Mouse (Mus musculus): ENCODE measurements around the gene Rlf.
A peak's percentile ranks its signal among the peaks of the same experiment; 100 is the strongest.
"Not testable (repeated sequence)": the region's sequence is repeated elsewhere in the genome, so short reads cannot be mapped to it uniquely, and the experiment has no call there.

The Rlf gene

GRCm38 (mm10) chr4:121166697-121167096 lies 48.2 kb downstream of the Rlf start:
- not testable (repeated sequence) for DNase-seq (ENCODE audit: low read depth, low spot score)

DNA sequence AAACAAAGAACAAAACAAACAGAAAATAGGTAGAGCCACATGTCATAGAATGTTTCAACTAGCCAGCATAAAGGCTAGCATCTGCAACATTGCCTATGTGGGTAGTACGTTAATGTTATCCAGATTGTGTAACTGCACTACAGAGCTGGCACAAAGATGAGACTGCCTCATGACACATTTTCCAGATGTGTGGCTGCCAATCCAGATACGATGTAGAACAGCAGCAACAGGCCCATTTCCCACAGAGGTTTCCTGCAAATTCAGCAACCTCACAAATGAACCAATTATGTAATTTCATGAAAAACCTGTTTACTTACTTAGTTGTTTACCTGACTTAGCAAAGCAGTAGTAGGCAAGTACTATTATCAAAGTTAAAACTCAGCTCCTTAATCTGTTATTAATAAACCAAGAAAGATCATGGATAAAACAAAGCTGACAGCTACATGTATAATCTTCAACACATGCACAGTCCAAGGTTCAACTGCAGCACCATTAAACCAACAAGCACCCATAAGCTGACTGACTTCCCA lies 51.3 kb downstream of the Rlf start:
- DNase-seq (ENCODE audit: low read depth, low spot score) = no peak

GRCm38 (mm10) chr4:121109126-121109525 lies 105.8 kb downstream of the Rlf start, which contains the start of gene Tmco2:
TSS of gene Tmco2 (minus strand) at chr4:121109226.
- DNase-seq (ENCODE audit: low read depth, low spot score) = no peak

DNA sequence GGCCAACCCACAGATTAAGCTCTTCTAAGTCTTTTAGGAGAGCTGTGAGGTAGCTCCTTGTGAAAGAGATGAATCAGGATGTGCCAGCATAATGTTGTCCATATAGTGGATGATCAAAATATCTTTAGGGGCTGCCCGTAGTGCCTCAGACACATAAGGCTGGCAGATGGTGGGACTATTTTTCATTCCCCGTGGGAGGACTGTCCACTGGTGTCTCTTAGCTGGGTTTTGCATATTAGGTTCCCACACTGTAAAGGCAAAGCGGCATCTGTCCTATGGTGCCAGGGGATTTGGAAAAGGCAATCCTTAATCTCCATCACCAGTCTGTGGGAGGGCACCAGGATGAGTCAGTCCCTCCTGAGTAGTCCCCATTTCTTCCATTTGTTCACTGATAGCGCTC lies 111.6 kb downstream of the Rlf start:
- DNase-seq (ENCODE audit: low read depth, low spot score) = no peak

DNA sequence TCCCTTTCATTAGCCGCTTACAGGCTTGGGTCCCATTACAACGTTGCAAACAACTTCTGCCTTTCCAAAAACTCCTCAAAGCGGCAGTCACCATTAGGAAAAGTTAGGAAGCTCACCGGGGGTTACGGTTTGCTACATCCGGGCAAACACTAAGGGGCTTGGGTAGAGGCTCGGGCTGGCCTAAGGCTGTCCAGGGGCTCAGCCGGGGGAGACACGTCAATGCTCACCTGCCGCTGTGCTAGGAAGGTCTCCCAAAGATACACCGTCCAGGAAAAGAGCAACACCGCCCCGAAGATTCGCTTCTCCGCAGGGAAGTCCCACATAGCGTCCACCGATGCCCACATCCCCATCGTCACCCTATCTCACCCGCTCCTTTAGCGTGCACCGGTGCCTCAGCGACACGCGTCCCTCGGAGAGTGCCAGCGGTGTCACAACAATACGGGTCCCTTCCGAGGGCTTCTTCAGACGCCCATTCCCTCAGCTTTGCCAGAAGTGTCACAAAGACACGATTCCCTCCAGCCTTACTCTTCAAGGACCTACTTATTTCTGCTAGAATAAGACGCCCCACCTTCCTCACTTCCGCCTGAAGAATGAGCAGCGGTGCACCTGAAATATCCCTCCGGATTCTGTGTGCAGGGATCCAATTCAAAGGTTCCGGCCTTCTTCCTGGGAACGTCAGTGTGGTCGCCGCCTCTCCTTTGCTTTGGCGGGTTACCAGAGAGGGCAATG lies 117.1 kb downstream of the Rlf start, which contains the start of gene Zmpste24:
Zmpste24 (minus strand) TSS at position 592 of the 729 bp plus-strand sequence.
- DNase-seq (ENCODE audit: low read depth, low spot score) = peak; percentile 95
